Mouse (Mus musculus) testis, postnatal 14 days (tissue): ENCODE measurements around the gene Cpt1b.
"Not testable (repeated sequence)": the region's sequence is repeated elsewhere in the genome, so short reads cannot be mapped to it uniquely, and the experiment has no call there.

ENCODE experiments used
- DNase-seq: peaks from one replicate; pipeline ENCODE4 v3.0.0; 2021; ENCODE audit warnings: low spot score

The Cpt1b gene

GRCm38 (mm10) chr15:89432946-89433345 is 7.3 kb upstream of the Cpt1b start:
- DNase-seq = no peak

GRCm38 (mm10) chr15:89431806-89432205 is 6.1 kb upstream of the Cpt1b start:
- DNase-seq = no peak

- DNase-seq = no peak
Measured at GRCm38 (mm10) chr15:89431271-89431670, 5.6 kb upstream of the Cpt1b start.

GRCm38 (mm10) chr15:89430771-89431170 is 5.1 kb upstream of the Cpt1b start:
- not testable (repeated sequence) for DNase-seq

GRCm38 (mm10) chr15:89430341-89430740 is 4.7 kb upstream of the Cpt1b start:
- DNase-seq = no peak

GRCm38 (mm10) chr15:89429352-89430221 is 3.9 kb upstream of the Cpt1b start, which contains the start of the genes C730034F03Rik, Gm44502 and Chkb:
TSS of gene C730034F03Rik (plus strand) at chr15:89429589.
TSS of gene Gm44502 (minus strand) at chr15:89429696.
TSS of gene Chkb (minus strand) at chr15:89429908.
- DNase-seq = peak; percentile 88

- DNase-seq = no peak
Measured at GRCm38 (mm10) chr15:89428821-89429351, 3.2 kb upstream of the Cpt1b start.

- DNase-seq = no peak
Measured at GRCm38 (mm10) chr15:89428136-89428790, 2.6 kb upstream of the Cpt1b start.

GRCm38 (mm10) chr15:89426716-89427115 is 1.1 kb upstream of the Cpt1b start:
- no peak for DNase-seq

GRCm38 (mm10) chr15:89424621-89425020 is 1.0 kb downstream of the Cpt1b start:
- DNase-seq = no peak

GRCm38 (mm10) chr15:89421938-89422337 is 3.7 kb downstream of the Cpt1b start:
- DNase-seq = no peak

- no peak for DNase-seq
Measured at GRCm38 (mm10) chr15:89415282-89415681, 10.4 kb downstream of the Cpt1b start.

GRCm38 (mm10) chr15:89410118-89410517 is 15.5 kb downstream of the Cpt1b start, which contains the start of gene Syce3:
TSS of gene Syce3 (minus strand) at chr15:89410503.
- DNase-seq = peak; percentile 97

- DNase-seq = no peak
Measured at GRCm38 (mm10) chr15:89406691-89407090, 19.0 kb downstream of the Cpt1b start.

GRCm38 (mm10) chr15:89404831-89405623 is 20.6 kb downstream of the Cpt1b start:
- DNase-seq = no peak

- no peak for DNase-seq
Measured at GRCm38 (mm10) chr15:89402471-89402870, 23.2 kb downstream of the Cpt1b start.

GRCm38 (mm10) chr15:89399716-89400115 is 25.9 kb downstream of the Cpt1b start:
- no peak for DNase-seq

- no peak for DNase-seq
Measured at GRCm38 (mm10) chr15:89398146-89398545, 27.5 kb downstream of the Cpt1b start.

- no peak for DNase-seq
Measured at GRCm38 (mm10) chr15:89396883-89397282, 28.8 kb downstream of the Cpt1b start.

GRCm38 (mm10) chr15:89390081-89390480 is 35.6 kb downstream of the Cpt1b start:
- no peak for DNase-seq

GRCm38 (mm10) chr15:89387127-89387526 is 38.5 kb downstream of the Cpt1b start:
- no peak for DNase-seq

GRCm38 (mm10) chr15:89384617-89385016 is 41.0 kb downstream of the Cpt1b start, which contains the start of gene Klhdc7b:
TSS of gene Klhdc7b (plus strand) at chr15:89384917.
- DNase-seq = no peak
